Mouse (Mus musculus): Measurements from ENCODE around the gene Npy4r. TPM values are rescaled to one million over a fixed set of nuclear protein-coding genes. Genes with fewer than 3 reads are reported as not detected.

The Npy4r gene
- under 1 TPM in 1 of 2 experiments, not detected in 1; 0.20 TPM for total RNA-seq (2021)
- long read RNA-seq, experiment 1: 0 reads
- long read RNA-seq, experiment 2: 0 reads

GRCm38 (mm10) chr14:34152342-34152741 lies at the start of gene Npy4r:
Gene Npy4r (minus strand): TSS chr14:34152489.
- peak in 1 of 2 experiments; percentile 19 for DNase-seq (ENCODE audit: low spot score in 2 of 2)

- DNase-seq (ENCODE audit: low spot score in 2 of 2): no peak
Observed at GRCm38 (mm10) chr14:34201231-34202035, 49.1 kb upstream of the Npy4r start, which contains the start of gene Gprin2. Gene Gprin2 (minus strand): TSS chr14:34201653.

DNA sequence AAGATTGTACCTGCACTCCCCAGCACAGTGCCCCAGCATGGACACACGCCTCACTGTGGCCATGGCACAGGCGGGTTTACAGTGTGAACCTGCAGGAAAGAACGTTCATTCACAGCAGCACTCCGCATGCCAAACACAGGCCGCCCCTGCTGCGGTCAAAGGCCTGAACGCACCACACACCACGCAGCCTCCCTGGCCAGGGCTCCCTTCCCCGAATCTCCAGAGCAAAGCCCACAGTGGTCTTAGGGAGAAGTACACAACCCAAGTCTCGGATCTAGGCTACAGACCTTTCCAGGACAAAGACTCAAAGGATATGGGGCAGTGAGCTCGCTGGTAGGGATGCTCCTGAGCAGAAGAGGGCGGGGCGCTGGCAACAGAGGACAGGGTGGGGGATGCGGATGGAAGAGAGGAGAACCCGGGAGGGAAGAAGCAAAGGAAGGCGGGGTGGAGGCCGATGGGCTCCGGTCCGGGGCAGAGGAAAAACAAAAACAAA lies 48.5 kb upstream of the Npy4r start:
- no peak for DNase-seq (ENCODE audit: low spot score in 2 of 2)

DNA sequence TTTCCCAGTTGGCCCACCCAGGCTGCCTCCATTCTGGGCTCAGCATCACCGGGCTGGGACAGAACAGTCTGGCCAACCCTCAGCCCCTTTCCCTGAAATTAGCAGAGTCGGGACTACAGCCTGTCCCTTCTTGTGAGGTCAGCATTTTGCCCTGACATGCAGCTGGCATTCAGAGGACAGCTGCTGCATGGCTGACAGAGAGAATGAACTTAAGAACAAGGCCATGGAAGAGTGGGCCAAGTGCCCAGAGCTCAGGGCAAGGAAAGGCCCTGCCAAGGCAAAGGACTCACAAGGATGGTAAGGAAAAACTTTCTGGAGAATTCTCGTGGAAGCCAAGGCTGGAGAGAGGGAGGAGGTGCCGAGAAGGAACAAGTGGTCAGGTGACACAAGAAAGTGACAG lies 44.4 kb upstream of the Npy4r start:
- no peak for DNase-seq (ENCODE audit: low spot score in 2 of 2)

GRCm38 (mm10) chr14:34195466-34195865 lies 43.2 kb upstream of the Npy4r start:
- no peak for DNase-seq (ENCODE audit: low spot score in 2 of 2)

DNA sequence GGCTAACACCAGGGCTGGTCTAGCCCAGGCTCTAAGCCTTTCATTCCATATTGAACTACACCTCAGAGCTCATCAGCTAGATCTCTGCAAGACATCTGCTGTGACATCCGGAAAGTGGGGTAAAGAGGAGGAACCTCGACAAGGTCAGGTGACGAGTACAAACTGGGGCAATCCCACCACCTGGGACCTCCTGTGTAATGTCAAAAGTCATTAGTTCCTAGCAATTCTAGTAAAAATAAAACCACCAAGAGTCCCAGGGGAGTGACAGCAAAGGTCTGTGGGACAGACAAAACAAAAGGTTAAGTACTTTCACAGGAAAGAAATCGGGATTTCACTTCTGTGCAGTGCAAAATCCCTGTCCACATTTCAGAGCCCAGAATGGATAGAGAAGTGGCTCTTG lies 41.6 kb upstream of the Npy4r start:
- no peak for DNase-seq (ENCODE audit: low spot score in 2 of 2)

DNA sequence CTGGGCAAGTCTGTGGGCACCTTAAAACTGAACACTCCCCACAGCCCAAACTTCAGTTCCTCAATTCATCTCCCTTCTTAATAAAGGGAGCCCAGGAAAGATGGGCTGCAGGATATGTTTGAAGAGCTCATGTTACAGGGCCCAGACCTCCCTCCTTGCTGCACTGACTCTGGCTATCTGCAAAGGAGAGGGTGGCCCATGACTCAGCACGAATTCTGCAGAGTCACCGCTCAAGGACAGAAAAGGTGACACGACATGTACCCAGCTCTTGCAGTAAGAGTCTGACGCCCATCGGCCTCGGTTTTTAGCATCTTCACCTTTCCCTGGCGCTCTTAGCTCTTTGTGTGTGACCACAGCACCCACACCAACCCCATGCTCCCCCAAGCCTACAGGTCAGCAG lies 38.1 kb upstream of the Npy4r start:
- DNase-seq (ENCODE audit: low spot score in 2 of 2): no peak

- DNase-seq (ENCODE audit: low spot score in 2 of 2): peak; percentile 37 to 48
Observed at GRCm38 (mm10) chr14:34188629-34189028, 36.3 kb upstream of the Npy4r start.

DNA sequence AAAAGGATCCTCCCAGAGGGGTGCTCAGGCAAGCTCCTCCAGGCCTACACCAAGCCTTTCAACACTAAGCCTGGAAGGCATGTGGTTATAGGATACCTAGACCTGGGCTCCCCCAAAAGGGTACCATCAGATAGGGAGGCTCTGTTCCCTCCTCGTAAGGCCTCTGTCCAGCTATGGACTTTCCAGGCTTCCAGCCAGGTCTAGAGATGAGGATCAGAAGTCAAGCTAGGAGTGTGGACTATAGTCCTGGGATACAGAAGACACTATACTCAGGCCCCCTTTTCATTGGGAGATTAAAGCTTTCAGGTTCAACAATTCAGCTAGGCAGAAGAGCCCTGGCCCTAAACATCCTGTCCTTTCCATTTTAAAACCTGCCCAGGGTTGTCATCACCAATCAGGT lies 30.8 kb upstream of the Npy4r start:
- DNase-seq (ENCODE audit: low spot score in 2 of 2): no peak

DNA sequence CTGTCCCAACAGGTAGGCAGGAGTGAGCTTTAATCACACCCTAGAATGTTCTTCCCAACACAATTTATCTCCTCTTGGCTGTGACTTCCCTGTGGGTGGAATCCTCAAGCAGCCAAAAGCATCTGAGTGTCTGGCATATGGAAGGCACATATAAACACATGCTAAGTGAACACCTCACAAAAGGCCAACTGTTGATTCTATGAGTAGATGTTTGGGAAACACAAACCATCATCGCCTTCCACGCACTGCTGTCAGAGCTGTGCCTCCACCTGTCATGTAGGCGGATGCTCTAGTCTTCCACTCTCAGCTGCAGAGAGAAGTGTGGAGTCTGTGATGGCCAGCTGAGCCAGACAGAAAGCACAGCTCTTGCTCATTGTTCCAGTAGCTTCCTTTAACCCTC lies 27.1 kb upstream of the Npy4r start:
- no peak for DNase-seq (ENCODE audit: low spot score in 2 of 2)

DNA sequence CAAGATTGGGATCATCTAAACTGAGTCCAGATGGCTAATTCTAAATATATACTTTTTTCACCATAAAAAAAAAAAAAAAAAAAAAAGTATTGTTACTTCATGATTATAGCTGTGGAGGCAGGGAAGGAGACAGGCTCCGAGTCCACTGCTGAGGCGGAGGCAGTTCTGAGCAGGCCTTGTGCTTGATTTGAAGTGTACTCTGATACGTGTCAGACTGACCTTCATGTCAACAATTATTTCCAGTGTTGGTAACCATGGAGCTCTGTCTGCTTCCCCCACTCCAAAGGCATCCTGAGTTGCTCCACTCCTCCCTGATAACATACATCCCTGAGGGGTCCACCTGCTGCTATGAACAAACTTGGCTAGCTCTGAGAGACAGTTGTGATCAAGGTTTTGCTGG lies 18.8 kb upstream of the Npy4r start:
- no peak for DNase-seq (ENCODE audit: low spot score in 2 of 2)

- DNase-seq (ENCODE audit: low spot score in 2 of 2): no peak
Observed at GRCm38 (mm10) chr14:34155752-34156151, 3.5 kb upstream of the Npy4r start.

DNA sequence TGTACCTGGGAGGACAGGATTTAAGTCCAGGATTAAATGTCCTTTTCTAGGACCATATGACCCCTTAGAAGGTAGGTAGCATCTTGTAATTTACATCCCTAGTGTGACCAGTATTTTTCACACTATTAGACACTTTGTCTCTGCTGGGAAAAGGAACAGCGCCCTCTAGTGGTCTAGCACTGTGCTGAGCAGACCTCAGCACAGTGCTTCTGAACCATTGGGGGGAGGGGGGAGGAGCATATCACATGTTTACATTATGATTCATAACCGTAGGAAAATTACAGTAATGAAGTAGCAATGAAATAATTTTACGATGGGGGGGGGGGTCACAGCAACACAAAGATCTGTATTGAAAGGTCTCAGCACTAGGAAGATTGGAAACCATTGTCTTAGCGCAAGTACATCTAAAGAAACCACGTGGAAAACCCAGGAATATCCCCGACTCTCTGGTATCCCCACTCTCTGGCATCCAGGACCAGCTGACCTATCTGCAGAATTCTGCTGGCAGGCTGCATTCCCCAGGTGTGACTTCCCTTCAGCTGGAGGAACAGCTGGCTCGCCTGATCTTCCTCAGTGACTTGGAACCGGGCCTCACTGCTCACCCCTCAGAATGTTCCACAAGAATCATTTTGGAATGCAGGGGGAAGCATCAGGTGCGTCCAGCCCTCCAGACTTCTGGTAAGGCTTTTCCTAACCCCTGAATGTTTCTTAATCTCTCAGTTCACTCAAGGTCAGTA lies 2.5 kb upstream of the Npy4r start:
- DNase-seq (ENCODE audit: low spot score in 2 of 2): peak in 1 of 2 experiments; percentile 18

DNA sequence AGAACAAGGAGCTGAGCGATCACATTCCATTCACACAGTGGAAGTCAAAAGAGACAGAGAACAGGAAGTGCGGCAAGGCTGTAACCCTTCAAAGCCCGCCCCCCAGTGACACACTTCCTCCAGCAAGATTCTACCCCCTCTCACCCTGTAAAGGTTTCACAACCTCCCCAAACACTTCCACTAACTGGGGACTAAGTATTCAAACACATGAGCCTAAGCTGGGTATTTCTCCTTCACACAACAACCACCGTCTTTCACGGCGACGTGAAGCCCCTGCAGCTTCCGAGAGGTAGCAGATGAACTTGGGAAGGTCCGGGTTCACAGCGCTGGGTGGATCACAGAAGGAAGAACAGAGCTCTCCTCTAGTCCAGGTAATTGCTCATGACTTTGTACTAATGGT lies 9.4 kb downstream of the Npy4r start:
- DNase-seq (ENCODE audit: low spot score in 2 of 2): no peak

GRCm38 (mm10) chr14:34142316-34142715 lies 10.0 kb downstream of the Npy4r start:
- no peak for DNase-seq (ENCODE audit: low spot score in 2 of 2)

DNA sequence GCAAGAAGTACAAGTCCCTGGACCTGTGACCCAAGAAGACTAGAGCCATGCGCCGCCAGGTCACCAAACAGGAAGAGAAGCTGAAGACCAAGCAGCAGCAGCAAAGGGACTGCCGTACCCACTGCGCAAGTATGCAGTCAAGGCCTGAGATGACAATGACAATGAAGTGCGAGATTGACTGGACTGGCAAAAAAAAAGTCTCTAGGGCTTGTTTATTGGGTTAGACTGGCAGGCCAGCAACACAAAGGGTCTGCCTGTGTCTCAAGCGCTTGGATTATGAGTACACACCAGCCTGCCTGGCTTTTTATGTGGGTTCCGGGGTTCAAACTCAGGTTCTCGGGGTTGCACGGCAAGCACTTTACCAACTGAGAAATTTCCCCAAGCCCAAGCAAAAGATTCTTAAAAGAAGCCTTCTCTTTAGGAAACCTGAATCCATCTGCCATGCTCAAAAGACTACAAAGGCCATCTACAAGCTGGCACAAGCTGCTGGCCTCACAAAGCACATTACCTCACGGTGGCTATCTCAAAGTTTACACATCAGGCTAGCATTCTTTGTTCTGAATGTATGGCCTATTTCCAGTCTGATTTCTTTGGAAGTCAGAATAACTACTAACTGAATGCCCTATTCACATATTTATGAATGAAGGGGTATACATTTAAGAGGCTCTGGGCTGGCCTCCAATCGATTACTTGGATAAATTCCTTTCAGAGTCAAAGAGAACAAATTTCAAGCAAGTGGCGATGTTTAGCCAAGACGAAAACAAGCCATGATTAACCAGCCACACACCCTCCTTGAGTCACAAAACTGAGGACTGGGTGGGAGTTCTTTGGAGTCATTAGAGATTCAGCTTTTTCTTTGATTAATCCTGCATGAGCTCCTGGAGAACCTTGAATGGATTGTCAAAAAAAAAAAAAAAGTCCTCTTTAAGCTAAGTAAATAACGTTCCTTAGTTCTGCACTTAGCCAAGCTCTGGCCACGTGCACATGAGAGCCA lies 12.3 kb downstream of the Npy4r start:
- no peak for DNase-seq (ENCODE audit: low spot score in 2 of 2)

GRCm38 (mm10) chr14:34135391-34135790 lies 16.9 kb downstream of the Npy4r start:
- DNase-seq (ENCODE audit: low spot score in 2 of 2): no peak

GRCm38 (mm10) chr14:34131216-34131615 lies 21.1 kb downstream of the Npy4r start:
- no peak for DNase-seq (ENCODE audit: low spot score in 2 of 2)

DNA sequence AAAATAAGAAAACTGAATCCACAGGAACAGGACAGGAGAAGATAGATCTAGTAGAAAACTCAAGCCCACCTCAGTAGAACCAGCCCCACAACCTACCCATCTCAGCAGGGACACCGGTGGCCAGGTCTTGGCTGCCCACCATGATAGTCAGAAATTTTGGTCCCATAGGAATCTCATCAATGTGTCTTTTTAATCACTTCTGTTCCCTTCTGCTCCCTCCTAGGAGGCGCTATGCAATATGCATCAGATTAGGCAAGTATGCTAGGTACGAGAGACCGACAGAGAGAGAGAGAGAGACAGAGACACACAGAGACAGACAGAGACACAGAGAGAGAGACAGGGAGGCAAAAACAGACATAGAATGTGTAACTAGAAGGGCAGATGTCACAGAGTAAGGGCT lies 30.6 kb downstream of the Npy4r start:
- DNase-seq (ENCODE audit: low spot score in 2 of 2): no peak

DNA sequence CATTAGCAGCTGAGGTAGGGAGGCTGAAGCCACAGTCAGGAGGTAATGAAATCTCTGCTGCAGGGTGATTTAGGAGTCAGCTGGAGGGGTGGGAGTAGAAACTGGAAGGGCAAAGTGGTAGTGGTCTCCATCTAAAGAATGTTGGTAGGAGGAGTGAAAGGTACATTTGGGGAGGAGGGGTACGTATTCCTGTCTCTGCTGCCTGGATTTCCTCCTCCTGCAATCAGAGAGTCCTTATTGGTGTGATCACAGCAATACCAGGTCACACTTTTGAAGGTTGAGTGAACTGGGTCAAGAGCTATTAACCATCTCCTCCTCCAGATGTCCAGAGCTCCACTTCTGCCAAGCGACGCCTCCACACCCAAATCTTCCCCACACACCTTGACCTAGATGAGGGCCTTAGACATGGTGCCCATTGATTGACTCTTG lies 31.4 kb downstream of the Npy4r start:
- no peak for DNase-seq (ENCODE audit: low spot score in 2 of 2)

Measured in adrenal gland, postnatal 4 days (tissue).